Mouse (Mus musculus): ENCODE measurements at regions not wholly inside any gene's neighbourhood (a gene's known extent, or its start where the extent isn't known, plus 50 kb on each side); places are given as distances from the start of the nearest gene placed in this dataset.
"Not testable (repeated sequence)": the region's sequence is repeated elsewhere in the genome, so short reads cannot be mapped to it uniquely, and the experiment has no call there.

GRCm38 (mm10) chr6:31011407-31012020 is 52.6 kb upstream of the Klf14 start:
- DNase-seq (ENCODE audit: low read depth, low spot score): no peak

DNA sequence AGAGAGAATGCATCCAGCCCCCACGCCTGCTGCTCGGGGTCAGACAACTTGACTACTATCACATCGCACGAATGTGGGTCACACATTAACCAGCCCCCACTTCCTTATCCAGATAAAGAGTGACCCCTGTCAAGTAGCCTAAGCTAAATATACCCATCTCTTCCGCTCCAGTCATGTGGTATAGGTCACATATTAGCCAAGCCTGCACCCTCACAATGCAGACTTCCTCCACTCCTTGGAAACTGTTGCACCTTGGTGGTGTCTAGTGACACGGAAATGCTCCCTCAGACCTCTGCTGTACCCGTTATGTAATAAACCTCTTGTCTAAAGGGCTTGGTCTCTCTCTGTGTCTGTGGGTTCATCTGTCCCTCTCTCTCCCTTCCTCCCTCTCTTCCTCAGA is 57.7 kb upstream of the Klf14 start:
- DNase-seq (ENCODE audit: low read depth, low spot score): no peak

DNA sequence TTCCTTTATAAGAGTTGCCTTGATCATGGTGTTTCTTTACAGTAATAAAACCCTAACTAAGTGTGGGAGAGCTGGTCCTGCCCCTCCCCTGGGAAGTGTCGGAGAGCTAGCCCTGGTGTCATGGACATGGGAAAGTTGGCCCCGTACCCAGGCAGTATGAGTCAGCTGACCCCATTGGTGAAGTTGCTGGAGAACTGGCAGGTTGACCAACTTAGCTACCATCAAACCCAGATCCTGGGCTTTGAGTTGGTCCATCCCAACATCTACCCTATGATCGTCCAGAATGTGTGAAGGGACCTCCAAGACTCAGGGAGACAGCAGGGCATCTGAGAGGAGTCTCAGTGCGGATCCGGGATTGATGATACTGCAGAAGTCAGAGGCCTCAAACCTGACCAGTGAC is 62.9 kb upstream of the Klf14 start:
- no peak for DNase-seq (ENCODE audit: low read depth, low spot score)

DNA sequence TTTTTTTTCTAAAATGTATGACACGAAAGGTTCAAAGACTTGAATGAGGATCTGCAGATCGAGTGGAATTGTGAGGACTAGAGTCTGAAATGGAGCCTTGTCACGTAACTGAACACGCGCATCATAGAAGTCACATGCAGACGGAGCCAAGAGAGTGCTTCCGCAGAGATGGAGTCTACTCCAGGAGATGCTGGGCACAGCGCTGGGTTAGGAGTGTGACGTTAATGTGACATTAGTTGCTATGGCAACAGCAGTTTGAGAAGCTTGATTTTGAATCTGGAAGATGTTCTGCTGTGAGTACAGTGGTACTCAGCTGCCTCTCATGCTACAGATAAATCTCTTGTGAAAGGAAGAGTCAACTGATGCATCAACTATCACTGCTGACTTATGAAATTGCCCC is 70.9 kb upstream of the Klf14 start:
- DNase-seq (ENCODE audit: low read depth, low spot score): no peak

- DNase-seq (ENCODE audit: low read depth, low spot score): no peak
Measured at GRCm38 (mm10) chr6:31031022-31031421, 72.1 kb upstream of the Klf14 start.

DNA sequence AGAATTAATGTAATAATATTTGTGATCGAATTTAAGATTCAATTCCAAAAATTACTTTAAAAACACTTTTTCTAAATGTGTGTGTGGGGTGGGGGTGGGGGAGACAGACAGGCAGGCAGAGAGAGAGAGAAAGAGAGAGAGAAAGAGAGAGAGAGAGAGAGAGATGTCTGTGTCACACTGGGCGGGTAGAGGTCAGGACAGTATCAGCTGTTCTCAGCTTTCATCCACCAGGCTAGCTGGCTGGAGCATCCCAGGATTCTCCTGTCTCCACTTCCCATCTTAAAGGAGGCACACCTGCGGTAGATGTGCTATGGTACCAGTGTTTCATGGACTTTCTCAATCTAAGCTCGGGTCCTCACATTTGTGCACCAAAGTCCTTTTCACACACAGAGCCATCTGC is 73.3 kb upstream of the Klf14 start:
- DNase-seq (ENCODE audit: low read depth, low spot score): no peak

- DNase-seq (ENCODE audit: low read depth, low spot score): peak; percentile 15
Measured at GRCm38 (mm10) chr6:31032980-31033608, 74.2 kb upstream of the Klf14 start.

DNA sequence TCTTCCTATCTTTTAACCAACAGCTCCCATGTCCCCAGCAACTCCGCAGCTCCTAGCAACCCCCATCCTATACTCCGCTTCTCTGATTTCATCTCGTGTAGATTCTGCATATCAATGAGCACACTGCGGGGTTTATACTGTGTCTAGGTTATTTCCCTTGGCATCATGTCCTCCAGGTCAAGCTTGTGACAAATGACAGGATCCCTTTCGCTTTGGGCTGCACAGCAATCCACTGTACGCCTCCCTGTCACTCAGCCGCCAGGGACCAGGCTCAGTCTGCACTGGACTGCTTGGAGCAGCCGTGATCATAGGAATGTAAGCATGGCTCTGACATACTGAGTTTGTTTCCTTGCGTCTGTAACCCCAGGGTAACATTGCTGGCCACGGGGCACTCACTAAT is 75.9 kb upstream of the Klf14 start:
- no peak for DNase-seq (ENCODE audit: low read depth, low spot score)

DNA sequence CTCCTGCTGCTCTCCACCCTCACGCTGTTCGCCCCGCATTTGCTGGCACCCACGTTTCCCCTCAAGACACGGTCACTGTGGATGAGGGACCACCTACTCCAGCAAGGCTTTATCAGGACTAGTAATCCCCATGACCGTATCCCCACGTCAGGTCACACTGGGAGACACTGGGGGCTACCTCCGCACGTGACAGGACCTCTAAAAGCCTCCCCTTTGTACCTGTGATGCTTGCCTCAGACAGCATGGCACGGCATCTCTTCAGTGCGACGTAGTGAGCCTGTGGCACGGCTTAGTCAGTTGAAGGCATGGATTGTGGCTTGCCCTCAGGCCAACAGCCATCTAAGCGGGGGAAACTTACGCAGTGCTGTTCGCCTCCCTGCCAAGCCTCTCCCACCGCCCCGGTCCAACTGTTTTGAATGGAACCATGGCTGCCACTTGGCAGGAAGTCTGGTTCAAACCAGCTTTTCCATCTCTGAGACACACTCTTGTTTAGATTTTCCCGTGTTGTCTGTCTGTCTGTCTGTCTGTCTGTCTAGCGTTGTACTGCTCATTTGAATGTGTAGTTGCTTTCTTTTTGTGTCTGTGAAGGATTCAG is 79.0 kb upstream of the Klf14 start:
- no peak for DNase-seq (ENCODE audit: low read depth, low spot score)

DNA sequence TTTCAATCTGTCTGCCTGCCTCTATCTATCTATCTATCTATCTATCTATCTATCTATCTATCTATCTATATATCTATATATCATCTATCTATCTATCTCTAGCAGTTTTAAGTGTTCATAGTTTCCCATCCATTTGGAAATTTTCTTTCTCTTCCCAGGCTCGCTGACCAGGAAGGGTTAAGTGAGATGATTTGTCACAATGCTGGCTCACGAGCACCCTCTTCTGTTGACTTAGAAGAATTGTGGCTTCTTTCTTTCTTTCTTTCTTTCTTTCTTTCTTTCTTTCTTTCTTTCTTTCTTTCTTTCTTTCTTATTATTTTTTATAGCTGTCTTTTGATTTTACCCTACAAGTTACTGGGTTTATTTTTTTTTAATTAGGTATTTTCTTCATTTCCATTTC is 79.6 kb upstream of the Klf14 start:
- not testable (repeated sequence) for DNase-seq (ENCODE audit: low read depth, low spot score)

DNA sequence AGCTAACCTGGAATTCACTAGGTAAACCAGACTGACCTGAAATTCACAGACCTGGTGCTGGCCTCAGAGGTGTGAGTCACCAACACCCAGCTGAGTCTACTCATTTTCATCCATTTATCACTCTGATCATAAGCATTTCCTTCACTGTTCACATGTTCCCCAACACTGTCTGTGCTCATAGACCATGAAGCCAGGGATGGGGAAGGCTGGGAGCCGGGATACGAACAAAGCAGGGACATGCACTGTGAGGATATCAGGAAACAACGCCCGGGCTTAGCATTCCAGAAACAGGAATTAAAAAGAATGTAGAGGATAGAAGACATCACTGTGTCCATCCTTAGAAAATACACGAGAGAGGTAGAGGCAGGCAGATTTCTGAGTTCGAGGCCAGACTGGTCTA is 80.6 kb upstream of the Klf14 start:
- DNase-seq (ENCODE audit: low read depth, low spot score): no peak

DNA sequence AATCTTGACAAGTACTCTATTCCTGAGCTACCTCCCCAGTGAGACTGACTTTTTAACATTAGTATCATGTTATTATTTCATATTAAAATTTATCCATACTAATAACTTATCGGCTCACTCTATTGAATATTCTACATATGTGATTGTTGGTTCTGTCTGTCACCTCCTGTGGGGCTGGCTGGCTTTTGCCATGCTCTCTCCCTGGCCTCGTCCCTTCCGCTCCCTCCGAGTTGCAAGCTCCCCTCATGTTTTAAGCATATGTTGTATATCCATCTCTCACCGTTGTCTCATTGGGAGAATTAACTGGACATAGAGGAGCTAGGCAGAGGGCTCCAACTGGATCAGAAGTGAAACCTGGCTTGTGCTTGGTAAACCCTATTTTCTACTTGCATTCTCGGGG is 81.9 kb upstream of the Klf14 start:
- no peak for DNase-seq (ENCODE audit: low read depth, low spot score)

DNA sequence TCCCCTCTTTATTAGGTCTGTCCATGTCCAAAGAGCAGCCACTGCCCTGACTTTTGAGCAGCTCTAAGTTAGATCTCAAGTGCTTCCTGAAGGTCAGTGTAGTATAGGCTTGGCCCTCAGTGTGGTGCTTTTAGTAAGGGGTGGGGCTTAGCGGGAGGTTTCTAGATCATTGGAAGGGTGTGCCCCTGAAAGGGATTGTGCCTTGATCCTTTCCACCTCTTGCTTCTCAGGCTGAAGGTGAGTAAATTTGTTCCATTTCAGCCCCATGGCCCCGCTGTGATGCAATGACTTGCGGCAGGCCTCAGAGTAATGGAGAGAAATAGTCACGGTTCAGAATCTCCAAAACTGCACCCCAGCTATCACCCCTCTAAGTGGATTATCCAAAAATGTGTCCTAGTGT is 84.5 kb upstream of the Klf14 start:
- no peak for DNase-seq (ENCODE audit: low read depth, low spot score)

- no peak for DNase-seq (ENCODE audit: low read depth, low spot score)
Measured at GRCm38 (mm10) chr6:31043919-31044318, 85.0 kb upstream of the Klf14 start.

GRCm38 (mm10) chr6:31046197-31046596 is 87.3 kb upstream of the Klf14 start:
- no peak for DNase-seq (ENCODE audit: low read depth, low spot score)

- no peak for DNase-seq (ENCODE audit: low read depth, low spot score)
Measured at GRCm38 (mm10) chr6:31048920-31049576, 90.2 kb upstream of the Klf14 start.

DNA sequence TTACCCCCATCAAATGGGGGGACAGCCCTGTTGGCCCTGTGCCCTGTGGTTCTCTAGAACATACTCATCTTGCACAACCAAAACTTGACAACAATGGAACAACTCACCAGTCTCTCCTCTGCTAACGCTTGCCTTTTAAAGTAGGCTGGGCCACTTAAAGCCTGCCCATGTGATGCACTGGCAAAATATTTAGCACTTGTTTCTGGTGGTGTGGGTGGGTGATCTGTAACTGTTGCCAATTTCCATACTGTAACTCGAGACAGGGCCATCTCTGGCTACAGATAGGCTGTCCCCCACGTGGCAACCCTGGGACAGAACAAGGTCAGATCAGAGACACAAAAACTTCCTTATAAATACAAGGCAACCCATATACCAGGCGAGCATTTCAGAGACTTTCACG is 92.0 kb upstream of the Klf14 start:
- no peak for DNase-seq (ENCODE audit: low read depth, low spot score)

DNA sequence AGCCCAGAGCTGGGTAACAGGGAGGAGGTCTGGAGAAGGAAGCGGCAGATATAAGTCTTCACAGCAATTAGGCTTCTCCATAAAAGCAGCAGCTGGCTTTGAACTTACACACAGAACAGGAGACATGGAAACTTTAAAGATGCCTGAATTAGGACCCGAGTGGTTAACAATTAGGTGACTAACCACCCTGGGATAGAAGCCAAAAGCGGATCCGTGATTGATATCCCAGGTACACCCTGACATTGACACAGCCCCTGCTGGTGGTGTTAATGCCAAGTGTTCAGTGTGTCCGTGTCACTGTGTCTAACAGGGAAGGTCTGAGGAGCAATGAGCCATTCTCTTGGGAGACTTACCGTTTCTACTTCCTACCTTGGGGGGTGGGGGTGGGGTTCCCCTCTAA is 92.9 kb upstream of the Klf14 start:
- DNase-seq (ENCODE audit: low read depth, low spot score): no peak

DNA sequence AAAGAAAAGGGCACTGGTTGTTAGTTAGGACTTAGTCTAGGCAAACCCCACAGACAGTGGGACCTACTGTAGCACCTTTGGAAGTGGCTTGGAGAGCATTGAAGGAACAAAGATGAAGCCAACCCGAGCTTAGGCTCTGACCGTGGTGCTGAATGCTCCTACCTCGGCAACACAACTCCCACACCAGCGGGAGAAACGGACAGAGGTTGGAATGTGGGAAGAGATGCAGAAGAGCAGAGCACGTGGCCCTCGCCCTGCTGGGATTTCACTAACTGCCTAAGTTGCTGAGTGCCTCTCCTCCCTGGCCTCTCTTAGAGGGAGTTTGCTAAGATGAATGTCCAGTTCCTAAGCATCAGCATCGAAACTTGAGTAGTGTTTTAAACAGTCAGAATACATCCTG is 94.1 kb upstream of the Klf14 start:
- DNase-seq (ENCODE audit: low read depth, low spot score): no peak

- no peak for DNase-seq (ENCODE audit: low read depth, low spot score)
Measured at GRCm38 (mm10) chr6:31056786-31057566, 98.1 kb upstream of the Klf14 start.

GRCm38 (mm10) chr6:31058299-31058698 is 99.4 kb upstream of the Klf14 start:
- DNase-seq (ENCODE audit: low read depth, low spot score): no peak

- no peak for DNase-seq (ENCODE audit: low read depth, low spot score)
Measured at GRCm38 (mm10) chr6:31058961-31059360, 100.1 kb upstream of the Klf14 start.
